Mouse (Mus musculus) layer of hippocampus, adult 2 months (tissue): ENCODE measurements around the gene Macrod1. TPM values are rescaled to one million over a fixed set of nuclear protein-coding genes. Genes with fewer than 3 reads are reported as not detected.
A peak's percentile ranks its signal among the peaks of the same experiment; 100 is the strongest.

Experiments
- DNase-seq, 2 experiments: peaks; one replicate each; pipeline ENCODE4 v3.0.0; 2022; ENCODE audit warnings: low spot score in 2 of 2
- H3K27ac ChIP-seq: fragments of 200-600 bp; 2 replicates; pipeline ENCODE4 v1.8.1; 2022
- H3K4me3 ChIP-seq: fragments of 200-600 bp; 2 replicates; pipeline ENCODE4 v1.8.1; 2022; ENCODE audit warnings: mild to moderate bottlenecking
- CTCF ChIP-seq: fragments of 200-600 bp; conservative IDR thresholded peaks from 2 replicates; pipeline ENCODE4 v1.8.1; 2022; ENCODE audit warnings: antibody characterized with exemption, mild to moderate bottlenecking, moderate library complexity
- total RNA-seq, 2 experiments: library from RNA; stranded (reverse); gene quantifications; 2 replicates each; pipeline ENCODE4 v1.2.3; 2021

Macrod1 gene
- total RNA-seq, 2 experiments from 2014 or later, result 20.3 to 22.4 TPM

GRCm38 (mm10) chr19:7166200-7166711 is 109.6 kb downstream of the Macrod1 start:
- DNase-seq, result no peak
- no peak for TF ChIP-seq CTCF
- Histone ChIP-seq H3K27ac (no peak overlapping the region; the same call in 1 of the 2 replicates), H3K4me3 (peak overlapping the region; percentile 47)

- TF ChIP-seq CTCF, result no peak
- no peak overlapping the region for H3K27ac ChIP-seq
- H3K4me3 ChIP-seq, result no peak overlapping the region
- DNase-seq, result no peak
These were observed 110.2 kb downstream of the Macrod1 start for GRCm38 (mm10) chr19:7166767-7167166.

- no peak overlapping the region for H3K27ac ChIP-seq
- no peak for TF ChIP-seq CTCF
- no peak for DNase-seq
- H3K4me3 ChIP-seq, result no peak overlapping the region
These were observed 111.8 kb downstream of the Macrod1 start for GRCm38 (mm10) chr19:7168423-7168822.

- H3K4me3 ChIP-seq, result no peak overlapping the region
- H3K27ac ChIP-seq, result no peak overlapping the region
- no peak for TF ChIP-seq CTCF
- DNase-seq, result no peak
These were observed 114.3 kb downstream of the Macrod1 start for GRCm38 (mm10) chr19:7170916-7171315.

- DNase-seq, result no peak
- Histone ChIP-seq H3K4me3 (no peak overlapping the region), H3K27ac (no peak overlapping the region)
- TF ChIP-seq CTCF, result no peak
These were observed 114.8 kb downstream of the Macrod1 start for GRCm38 (mm10) chr19:7171447-7171846.

- Histone ChIP-seq H3K27ac (no peak overlapping the region), H3K4me3 (no peak overlapping the region)
- no peak for TF ChIP-seq CTCF
- DNase-seq, result peak; percentile 59 to 72
These were observed 115.6 kb downstream of the Macrod1 start for GRCm38 (mm10) chr19:7172051-7172866.

- no peak overlapping the region for H3K27ac ChIP-seq
- no peak for TF ChIP-seq CTCF
These were observed 119.6 kb downstream of the Macrod1 start for GRCm38 (mm10) chr19:7176041-7176696.

DNA sequence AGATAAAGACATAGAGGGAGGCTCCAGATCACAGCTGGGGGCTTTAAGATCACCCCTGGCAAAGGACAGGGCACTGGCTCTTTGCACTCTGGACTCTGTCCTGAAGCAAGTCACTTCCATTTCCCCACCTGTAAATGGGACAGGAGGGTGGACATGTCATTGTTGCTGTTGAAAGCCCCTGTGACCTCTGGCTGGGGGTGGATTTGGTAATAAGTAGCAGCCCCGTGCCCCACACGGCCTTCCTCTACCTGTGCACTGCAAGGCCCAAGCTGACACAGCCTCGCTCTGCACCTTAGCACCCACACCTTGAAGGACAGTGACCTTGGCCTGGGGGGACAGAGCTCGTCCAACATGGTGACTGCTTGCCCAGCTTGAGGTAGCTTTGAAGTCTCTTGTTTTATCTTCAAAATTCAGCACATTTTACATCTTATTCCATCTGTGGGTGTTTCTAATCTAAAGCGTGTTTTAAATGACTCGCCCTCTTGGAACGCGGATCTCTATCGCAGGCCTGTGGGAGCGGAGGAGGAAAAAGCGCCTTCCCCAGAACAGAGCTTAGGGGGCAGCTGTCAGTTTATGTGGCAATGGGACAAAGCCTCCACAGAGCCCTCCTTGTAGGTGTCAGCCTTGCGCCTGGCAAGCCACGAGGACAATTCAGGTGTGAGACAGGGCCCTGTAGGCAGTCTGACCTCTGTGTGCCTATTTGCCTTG is 121.3 kb downstream of the Macrod1 start:
- Histone ChIP-seq H3K4me3 (no peak overlapping the region), H3K27ac (no peak overlapping the region)
- no peak for TF ChIP-seq CTCF
- no peak for DNase-seq

More at GRCm38 (mm10) chr19:7176041-7176696, 119.6 kb downstream of the Macrod1 start:
- DNase-seq, result no peak
- no peak overlapping the region for H3K4me3 ChIP-seq

DNA sequence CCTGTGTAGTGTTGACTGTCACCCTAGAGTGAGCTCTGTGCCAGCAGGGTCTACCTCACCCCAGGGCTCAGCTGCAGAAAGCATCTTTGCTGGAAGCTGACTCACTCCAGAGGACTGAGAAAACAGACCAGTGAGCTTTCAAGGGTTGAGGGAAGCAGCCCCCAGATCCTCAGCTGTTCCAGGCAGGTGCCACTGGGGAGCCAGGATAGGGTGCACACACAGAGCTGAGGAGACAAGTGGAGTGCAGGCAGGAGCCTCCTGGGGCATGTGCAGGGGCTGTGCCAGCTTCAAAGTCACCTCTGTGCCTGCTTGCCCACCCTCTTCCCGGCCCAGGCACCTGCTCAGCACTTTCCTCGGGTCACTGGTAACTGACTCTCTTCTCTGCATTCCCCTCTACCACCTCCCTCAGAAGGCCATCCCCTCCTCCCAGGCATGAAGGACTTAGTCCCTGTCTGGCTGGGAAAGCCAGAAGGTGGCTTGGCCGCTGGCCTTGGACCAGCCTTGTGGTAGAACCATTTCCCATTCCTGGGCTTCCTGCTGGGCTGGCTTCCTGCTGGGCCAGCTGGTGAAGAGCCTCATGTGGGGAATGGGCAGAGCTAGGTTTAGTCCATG is 122.3 kb downstream of the Macrod1 start:
- H3K27ac ChIP-seq, result no peak overlapping the region
- no peak overlapping the region for H3K4me3 ChIP-seq
- DNase-seq, result no peak
- no peak for TF ChIP-seq CTCF

- H3K27ac ChIP-seq, result peak overlapping the region; percentile 47; the same call in 1 of the 2 replicates
- no peak overlapping the region for H3K4me3 ChIP-seq
- no peak for TF ChIP-seq CTCF
- peak in 1 of 2 experiments; percentile 17 for DNase-seq
These were observed 124.3 kb downstream of the Macrod1 start for GRCm38 (mm10) chr19:7180756-7181405.

- no peak for DNase-seq
- no peak for TF ChIP-seq CTCF
- Histone ChIP-seq H3K27ac (peak overlapping the region; percentile 53; the same call in 1 of the 2 replicates), H3K4me3 (no peak overlapping the region)
These were observed 124.9 kb downstream of the Macrod1 start for GRCm38 (mm10) chr19:7181496-7181895.

GRCm38 (mm10) chr19:7182273-7182949 is 125.8 kb downstream of the Macrod1 start:
- Histone ChIP-seq H3K27ac (peak overlapping the region; percentile 53; the same call in 1 of the 2 replicates), H3K4me3 (no peak overlapping the region)
- DNase-seq, result peak; percentile 77 to 79
- no peak for TF ChIP-seq CTCF
